Mouse (Mus musculus): ENCODE results near the gene 2010111I01Rik.
"Not testable (repeated sequence)": the region's sequence is repeated elsewhere in the genome, so short reads cannot be mapped to it uniquely, and the experiment has no call there.

DNA sequence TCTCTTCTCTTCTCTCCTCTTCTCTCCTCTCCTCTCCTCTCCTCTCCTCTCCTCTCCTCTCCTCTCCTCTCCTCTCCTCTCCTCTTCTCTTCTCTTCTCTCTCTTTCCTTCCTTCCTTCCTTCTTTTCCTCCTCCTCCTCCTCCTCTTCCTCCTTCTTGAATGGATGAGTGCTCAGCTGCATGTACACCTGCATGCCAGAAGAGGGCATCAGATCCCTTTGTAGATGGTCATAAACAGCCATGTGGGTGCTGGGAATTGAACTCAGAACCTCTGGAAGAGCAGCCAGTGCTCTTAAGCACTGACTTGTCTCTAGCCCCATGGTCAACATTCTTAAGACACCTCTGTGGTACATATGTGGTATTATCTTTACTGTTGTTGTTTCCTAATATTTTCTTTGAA is 269.8 kb downstream of the 2010111I01Rik start:
- TF ChIP-seq CTCF (IDR thresholded peaks at IDR 0.05; ENCODE audit: extremely low read depth, insufficient read depth, insufficient read length, insufficient replicate concordance); POLR2A (IDR thresholded peaks at IDR 0.05; ENCODE audit: low read depth, low read length): not testable (repeated sequence)
